Mouse (Mus musculus): ENCODE measurements around the gene Qars. TPM values are rescaled to one million over a fixed set of nuclear protein-coding genes. Genes with fewer than 3 reads are reported as not detected.
A peak's percentile ranks its signal among the peaks of the same experiment; 100 is the strongest.

The Qars gene
- polyA plus RNA-seq, 1 experiment from 2014 or later: 103 TPM

GRCm38 (mm10) chr9:108490559-108491285 is 16.8 kb upstream of the Qars start, which contains the start of gene Usp19:
Usp19 (plus strand) TSS chr9:108490602.
- Histone ChIP-seq H3K4me3 (peak within 1 kb of the TSS; percentile 87), H3K27ac (peak within 1 kb of the TSS; percentile 93), H3K36me3 (peaks cover 85% of the 10 kb centered on the region), H3K9me3 (no peaks in the 10 kb centered on the region), H3K4me1 (replicated peaks) (peaks cover 31% of the 10 kb centered on the region), H3K27me3 (ENCODE audit: insufficient read depth, poor library complexity, severe bottlenecking) (no peaks in the 10 kb centered on the region)
- peak; percentile 96 for DNase-seq (ENCODE audit: low spot score)
- under 1% methylated on average over 69 of the region's 69 CpGs for WGBS

- WGBS: 17% methylated on average over 12 of the region's 12 CpGs
- Histone ChIP-seq H3K27ac (peak overlapping the region; percentile 93), H3K4me1 (replicated peaks) (peaks cover 31% of the 10 kb centered on the region), H3K4me3 (peak overlapping the region; percentile 87), H3K9me3 (no peaks in the 10 kb centered on the region), H3K36me3 (peaks cover 85% of the 10 kb centered on the region), H3K27me3 (ENCODE audit: insufficient read depth, poor library complexity, severe bottlenecking) (no peaks in the 10 kb centered on the region)
- no peak for DNase-seq (ENCODE audit: low spot score)
Measured at GRCm38 (mm10) chr9:108491286-108491580, 16.3 kb upstream of the Qars start.

- Histone ChIP-seq H3K9me3 (no peaks in the 10 kb centered on the region), H3K4me3 (peak overlapping the region; percentile 87), H3K27ac (peak overlapping the region; percentile 51; the same call in 1 of the 2 replicates), H3K36me3 (peaks cover 85% of the 10 kb centered on the region), H3K4me1 (replicated peaks) (peaks cover 31% of the 10 kb centered on the region), H3K27me3 (ENCODE audit: insufficient read depth, poor library complexity, severe bottlenecking) (no peaks in the 10 kb centered on the region)
- WGBS: 93% methylated on average over 16 of the region's 16 CpGs
- no peak for DNase-seq (ENCODE audit: low spot score)
Measured at GRCm38 (mm10) chr9:108492043-108492750, 15.3 kb upstream of the Qars start.

- Histone ChIP-seq H3K4me1 (replicated peaks) (peaks cover 31% of the 10 kb centered on the region), H3K36me3 (peaks cover 85% of the 10 kb centered on the region), H3K27ac (no peak overlapping the region), H3K27me3 (ENCODE audit: insufficient read depth, poor library complexity, severe bottlenecking) (no peaks in the 10 kb centered on the region), H3K4me3 (no peak overlapping the region), H3K9me3 (no peaks in the 10 kb centered on the region)
- no peak for DNase-seq (ENCODE audit: low spot score)
- 97% methylated on average over 8 of the region's 8 CpGs for WGBS
Measured at GRCm38 (mm10) chr9:108493246-108493645, 14.3 kb upstream of the Qars start.

GRCm38 (mm10) chr9:108494146-108494825 is 13.2 kb upstream of the Qars start:
- Histone ChIP-seq H3K36me3 (peaks cover 85% of the 10 kb centered on the region), H3K4me1 (replicated peaks) (peaks cover 29% of the 10 kb centered on the region), H3K4me3 (no peak overlapping the region), H3K9me3 (no peaks in the 10 kb centered on the region), H3K27me3 (ENCODE audit: insufficient read depth, poor library complexity, severe bottlenecking) (no peaks in the 10 kb centered on the region), H3K27ac (no peak overlapping the region)
- DNase-seq (ENCODE audit: low spot score): no peak
- WGBS: 95% methylated on average over 19 of the region's 19 CpGs

- H3K27me3 ChIP-seq (ENCODE audit: insufficient read depth, poor library complexity, severe bottlenecking): no peaks in the 10 kb centered on the region
- peaks cover 85% of the 10 kb centered on the region for H3K36me3 ChIP-seq
- peaks cover 23% of the 10 kb centered on the region for H3K4me1 ChIP-seq (replicated peaks)
- H3K9me3 ChIP-seq: no peaks in the 10 kb centered on the region
- H3K27ac ChIP-seq: no peak overlapping the region
- WGBS: 86% methylated on average over 10 of the region's 10 CpGs
- DNase-seq (ENCODE audit: low spot score): no peak
- H3K4me3 ChIP-seq: no peak overlapping the region
Measured at GRCm38 (mm10) chr9:108494905-108495304, 12.6 kb upstream of the Qars start.

- 98% methylated on average over 7 of the region's 7 CpGs for WGBS
- Histone ChIP-seq H3K9me3 (no peaks in the 10 kb centered on the region), H3K36me3 (peaks cover 96% of the 10 kb centered on the region), H3K27me3 (ENCODE audit: insufficient read depth, poor library complexity, severe bottlenecking) (no peaks in the 10 kb centered on the region), H3K4me3 (no peak overlapping the region), H3K27ac (no peak overlapping the region), H3K4me1 (replicated peaks) (no peaks in the 10 kb centered on the region)
- no peak for DNase-seq (ENCODE audit: low spot score)
Measured at GRCm38 (mm10) chr9:108499231-108499630, 8.3 kb upstream of the Qars start.

- no peak for DNase-seq (ENCODE audit: low spot score)
- no peak overlapping the region for H3K27ac ChIP-seq
- no peaks in the 10 kb centered on the region for H3K4me1 ChIP-seq (replicated peaks)
- H3K9me3 ChIP-seq: no peaks in the 10 kb centered on the region
- WGBS: 97% methylated on average over 15 of the region's 15 CpGs
- peaks cover 89% of the 10 kb centered on the region for H3K36me3 ChIP-seq
- H3K27me3 ChIP-seq (ENCODE audit: insufficient read depth, poor library complexity, severe bottlenecking): no peaks in the 10 kb centered on the region
- no peak overlapping the region for H3K4me3 ChIP-seq
Measured at GRCm38 (mm10) chr9:108499943-108500342, 7.6 kb upstream of the Qars start.

GRCm38 (mm10) chr9:108506901-108507300 is 605 bp upstream of the Qars start:
- no peak overlapping the region for H3K4me3 ChIP-seq
- H3K36me3 ChIP-seq: peaks cover 48% of the 10 kb centered on the region
- 91% methylated on average over 7 of the region's 7 CpGs for WGBS
- no peaks in the 10 kb centered on the region for H3K9me3 ChIP-seq
- no peak overlapping the region; the same call in 1 of the 2 replicates for H3K27ac ChIP-seq
- no peaks in the 10 kb centered on the region for H3K27me3 ChIP-seq (ENCODE audit: insufficient read depth, poor library complexity, severe bottlenecking)
- DNase-seq (ENCODE audit: low spot score): no peak
- H3K4me1 ChIP-seq (replicated peaks): peaks cover 22% of the 10 kb centered on the region

- peaks cover 22% of the 10 kb centered on the region for H3K4me1 ChIP-seq (replicated peaks)
Measured at GRCm38 (mm10) chr9:108508776-108509175, 1.3 kb downstream of the Qars start.

GRCm38 (mm10) chr9:108516380-108517251 is 9.1 kb downstream of the Qars start, which contains the start of gene Qrich1:
Qrich1 (plus strand) TSS chr9:108516806.
- no peaks in the 10 kb centered on the region for H3K9me3 ChIP-seq
- H3K36me3 ChIP-seq: peaks cover 62% of the 10 kb centered on the region
- H3K4me3 ChIP-seq: peak within 1 kb of the TSS; percentile 96
- H3K27me3 ChIP-seq (ENCODE audit: insufficient read depth, poor library complexity, severe bottlenecking): no peaks in the 10 kb centered on the region
- peaks cover 27% of the 10 kb centered on the region for H3K4me1 ChIP-seq (replicated peaks)
- peak; percentile 96 for DNase-seq (ENCODE audit: low spot score)
- WGBS: 1% methylated on average over 55 of the region's 55 CpGs
- H3K27ac ChIP-seq: peak within 1 kb of the TSS; percentile 99

More at GRCm38 (mm10) chr9:108508776-108509175, 1.3 kb downstream of the Qars start:
- no peak overlapping the region for H3K27ac ChIP-seq
- WGBS: 91% methylated on average over 7 of the region's 7 CpGs
- DNase-seq (ENCODE audit: low spot score): no peak
- no peaks in the 10 kb centered on the region for H3K9me3 ChIP-seq
- H3K27me3 ChIP-seq (ENCODE audit: insufficient read depth, poor library complexity, severe bottlenecking): no peaks in the 10 kb centered on the region
- H3K36me3 ChIP-seq: peaks cover 48% of the 10 kb centered on the region
- peak overlapping the region; percentile 89 for H3K4me3 ChIP-seq

GRCm38 (mm10) chr9:108517253-108517930 is 9.9 kb downstream of the Qars start:
- Histone ChIP-seq H3K27ac (peak overlapping the region; percentile 99), H3K4me3 (peak overlapping the region; percentile 96), H3K4me1 (replicated peaks) (peaks cover 27% of the 10 kb centered on the region), H3K9me3 (no peaks in the 10 kb centered on the region), H3K36me3 (peaks cover 61% of the 10 kb centered on the region), H3K27me3 (ENCODE audit: insufficient read depth, poor library complexity, severe bottlenecking) (no peaks in the 10 kb centered on the region)
- peak; percentile 86 for DNase-seq (ENCODE audit: low spot score)
- under 1% methylated on average over 94 of the region's 95 CpGs for WGBS
